Mouse (Mus musculus): ENCODE results near the gene Myh9. TPM values are rescaled to one million over a fixed set of nuclear protein-coding genes. Genes with fewer than 3 reads are reported as not detected.

Gene Myh9
- polyA plus RNA-seq (2012; rRNA removed), result 92.0 and 93.0 TPM in 2 replicates

DNA sequence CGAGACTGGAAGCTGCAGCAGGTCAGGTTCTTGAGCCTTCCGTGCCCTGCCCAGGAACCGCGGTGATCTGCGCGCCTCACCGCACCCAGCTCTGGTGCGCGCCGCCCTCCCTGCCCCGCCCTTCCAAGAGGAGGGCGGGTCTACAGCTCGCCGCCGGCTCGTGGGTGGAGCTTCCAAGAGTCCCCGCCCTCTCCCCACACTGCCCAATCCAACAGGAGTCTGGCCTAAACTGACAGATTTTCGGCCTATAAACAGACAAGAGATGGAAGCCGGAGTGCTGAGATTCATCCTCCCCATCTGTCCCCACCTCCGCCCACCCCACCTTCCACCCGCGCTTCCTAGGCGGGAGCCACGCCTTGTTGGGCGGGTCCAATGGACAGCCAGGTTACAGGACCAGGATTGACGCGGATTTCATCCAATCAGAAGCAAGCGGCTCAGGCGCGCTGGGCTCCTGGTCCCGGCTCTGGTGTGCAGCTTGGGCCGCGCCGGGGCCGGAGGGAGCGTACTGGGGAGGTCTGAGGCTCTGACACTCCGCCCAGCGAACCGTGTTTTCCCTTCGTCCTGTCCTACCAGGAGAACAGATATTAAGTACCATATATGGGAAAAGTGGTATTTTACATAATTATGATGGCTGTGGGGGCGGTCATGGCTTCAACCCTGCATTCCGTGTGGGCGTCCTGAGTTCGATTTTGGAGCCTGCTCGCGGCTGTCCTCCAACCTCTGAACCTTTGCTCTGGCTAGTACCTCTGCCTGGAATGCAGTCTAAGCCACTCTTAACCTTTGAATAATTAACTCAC lies at the start of gene Myh9:
Myh9 (minus strand) TSS at position 129 of the 797 bp plus-strand sequence.

DNA sequence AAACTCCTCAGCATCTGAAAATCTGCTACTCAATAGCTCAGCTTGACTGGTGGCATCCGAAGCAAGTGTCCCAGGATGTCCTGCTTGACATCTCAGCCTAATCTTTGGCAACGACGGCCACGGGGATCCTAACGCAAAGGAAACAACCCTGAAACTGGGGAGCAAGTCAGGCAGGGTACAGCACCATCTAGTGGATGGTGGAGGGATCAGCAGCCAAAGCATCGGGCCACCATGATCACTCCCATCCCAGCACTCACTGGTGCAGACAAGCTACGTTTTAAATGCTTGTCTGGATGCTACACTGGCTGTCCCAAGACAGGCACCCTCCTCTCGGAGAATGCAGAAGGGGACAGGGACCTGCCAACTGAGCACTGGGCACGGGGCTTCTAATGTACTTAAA lies 85.1 kb downstream of the Myh9 start, which contains the start of gene Apol8:
Apol8 (minus strand) TSS at position 156 of the 400 bp plus-strand sequence.

DNA sequence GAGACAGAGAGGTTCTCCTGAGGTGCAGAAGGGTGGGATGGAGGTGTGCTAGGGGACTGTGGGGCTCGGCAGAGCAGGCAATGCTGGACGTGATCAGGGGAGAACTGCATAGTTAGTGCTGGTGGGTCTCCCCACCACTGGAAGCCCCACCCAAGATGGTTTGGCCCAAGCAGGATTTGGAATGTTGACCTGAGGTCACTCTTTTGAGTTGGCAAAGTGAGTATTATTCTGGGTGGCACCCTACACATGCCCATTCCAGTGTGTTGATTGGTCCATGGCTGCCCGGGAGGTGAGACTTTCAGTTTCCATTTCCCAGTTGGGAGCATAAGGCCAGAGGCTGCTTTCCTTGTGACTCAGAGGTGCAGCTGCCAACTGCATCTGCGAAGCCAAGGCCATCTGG lies 113.2 kb downstream of the Myh9 start, which contains the start of gene Apol9b:
Apol9b (plus strand) TSS at position 301 of the 400 bp plus-strand sequence.

Other genes with a start within 250 kb of the Myh9 start
- 0.28 and 0.31 TPM in 2 replicates for gene Apol10b, start 246.1 kb downstream of the Myh9 start, polyA plus RNA-seq (2012; rRNA removed)
- not detected in 2 replicates for gene Gm36245, start 242.9 kb downstream of the Myh9 start, polyA plus RNA-seq (2012; rRNA removed)
- gene Apol11b, start 198.9 kb downstream of the Myh9 start, polyA plus RNA-seq (2012; rRNA removed), result not detected in 2 replicates
- gene Apol7e, start 143.3 kb downstream of the Myh9 start, polyA plus RNA-seq (2012; rRNA removed), result 2.0 and 3.4 TPM in 2 replicates
- 4.3 and 4.8 TPM in 2 replicates for gene Apol9b, start 113.1 kb downstream of the Myh9 start, polyA plus RNA-seq (2012; rRNA removed)
- gene Apol8, start 85.2 kb downstream of the Myh9 start, polyA plus RNA-seq (2012; rRNA removed), result 0.07 TPM in 1 of 2 replicates, not detected in the other
- gene Txn2, start 86.8 kb upstream of the Myh9 start, polyA plus RNA-seq (2012; rRNA removed), result 233 and 239 TPM in 2 replicates
- 7.1 and 7.8 TPM in 2 replicates for gene Foxred2, start 114.5 kb upstream of the Myh9 start, polyA plus RNA-seq (2012; rRNA removed)
- gene Eif3d, start 128.6 kb upstream of the Myh9 start, polyA plus RNA-seq (2012; rRNA removed), result 185 and 189 TPM in 2 replicates